Mouse (Mus musculus) G1E-ER4 (cell line): ENCODE data around the gene Fbxl8. TPM values are rescaled to one million over a fixed set of nuclear protein-coding genes. Genes with fewer than 3 reads are reported as not detected.

Source experiments
- GATA1 ChIP-seq: IDR thresholded peaks from one replicate; pipeline ENCODE4 v1.8.0; 2012; ENCODE audit warnings: low read length, inconsistent platforms
- polyA plus RNA-seq: library from polyadenylated mRNA; stranded (reverse); fragments of >175 nt; gene quantifications from 2 replicates; pipeline ENCODE4 v1.2.3, GENCODE M21; 2012

The Fbxl8 gene
- polyA plus RNA-seq, result 7.0 and 8.3 TPM in 2 replicates

DNA sequence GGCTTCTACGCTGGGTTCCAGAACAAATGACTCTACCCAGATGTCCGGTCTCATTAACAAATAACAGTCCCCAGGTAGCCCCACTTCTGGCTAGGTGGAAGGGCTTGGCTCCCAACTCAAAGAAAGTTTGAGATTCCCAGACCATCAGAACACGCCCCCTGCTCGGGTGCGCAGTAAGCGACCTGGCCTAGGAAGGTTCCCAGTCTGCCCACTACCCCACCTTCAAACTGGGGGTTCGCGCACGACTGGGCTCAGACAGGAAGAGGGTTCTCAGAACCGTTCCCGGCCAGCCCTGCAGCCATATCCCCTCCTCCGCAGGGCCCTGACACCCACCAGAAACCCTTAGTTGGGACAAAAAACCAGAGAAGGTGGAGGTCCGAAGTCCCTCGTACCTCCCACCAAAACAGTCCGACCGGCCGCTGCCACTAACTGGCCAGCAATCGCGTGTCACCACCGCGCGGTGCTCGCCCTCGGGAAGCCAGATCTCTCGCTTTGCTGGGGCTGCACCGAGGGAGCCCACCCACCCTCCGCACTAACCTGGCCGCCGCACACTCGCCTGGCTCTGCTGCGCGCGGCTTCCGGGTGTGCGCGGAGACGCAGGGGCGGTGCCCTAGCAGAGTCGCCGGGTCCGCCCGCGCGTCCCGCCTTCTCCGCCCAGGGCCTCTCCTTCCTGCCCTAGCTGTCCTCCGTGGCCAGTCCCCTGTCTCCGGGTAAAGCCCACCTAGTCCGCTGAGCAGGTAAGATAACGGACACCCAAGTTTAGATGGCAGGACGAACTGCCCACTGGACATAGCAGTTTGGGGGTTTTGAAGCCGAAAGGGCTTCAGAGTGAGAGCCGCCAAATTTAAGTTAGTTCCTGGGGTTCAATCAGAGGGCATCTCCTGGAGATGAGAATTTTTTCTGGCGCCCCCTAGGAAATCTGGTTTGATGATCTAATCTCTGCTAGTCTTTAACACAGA lies at the start of gene Fbxl8, which contains the start of gene Tradd:
TSS of gene Fbxl8 (plus strand) at position 625 of the 959 bp plus-strand sequence.
TSS of gene Tradd (minus strand) at position 586 of the 959 bp plus-strand sequence.
- no peak for TF ChIP-seq GATA1

DNA sequence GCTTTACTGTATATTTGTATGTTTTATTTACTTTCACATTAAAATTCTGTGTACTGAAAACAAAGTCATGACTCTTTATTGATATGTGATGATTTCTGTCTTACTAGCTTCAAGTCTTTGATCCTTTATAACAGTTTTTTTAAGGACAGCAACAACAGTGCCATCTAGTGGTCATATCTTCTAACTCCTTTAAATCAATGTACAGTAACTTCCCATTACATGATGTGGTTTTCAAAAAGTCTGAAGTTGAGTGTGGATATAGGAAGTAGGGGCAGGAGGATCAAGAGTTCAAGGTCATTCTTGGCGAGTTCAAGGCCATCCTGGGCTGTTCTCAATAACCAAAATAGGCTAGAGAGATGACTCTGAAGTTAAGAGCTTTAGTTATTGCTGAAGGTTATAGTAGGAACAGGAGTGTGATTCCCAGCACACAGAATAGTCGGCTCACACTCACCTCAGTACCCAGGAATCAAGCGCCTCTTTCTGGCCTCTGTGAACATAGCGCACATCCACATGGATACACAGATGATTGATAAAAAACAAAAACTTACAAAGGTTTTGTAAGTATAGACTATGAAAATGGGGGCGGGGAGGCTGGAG lies 46.4 kb upstream of the Fbxl8 start:
- TF ChIP-seq GATA1, result no peak

DNA sequence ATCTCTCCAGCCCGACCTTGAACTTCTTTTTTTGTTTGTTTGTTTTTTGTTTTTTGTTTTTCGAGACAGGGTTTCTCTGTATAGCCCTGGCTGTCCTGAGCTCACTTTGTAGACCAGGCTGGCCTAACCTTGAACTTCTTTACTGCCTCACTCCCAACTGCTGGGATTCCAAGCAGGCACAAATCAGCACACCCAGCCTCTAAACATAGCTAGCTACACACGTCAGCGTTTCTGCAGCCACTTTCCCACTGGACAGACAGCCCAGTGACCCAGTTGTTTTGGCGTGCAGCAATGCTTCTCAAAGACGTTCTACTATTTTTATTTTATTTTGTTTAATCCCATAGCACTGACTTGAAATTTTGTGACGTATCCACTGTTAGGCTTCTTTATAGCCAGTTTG lies 40.6 kb upstream of the Fbxl8 start:
- no peak for TF ChIP-seq GATA1

DNA sequence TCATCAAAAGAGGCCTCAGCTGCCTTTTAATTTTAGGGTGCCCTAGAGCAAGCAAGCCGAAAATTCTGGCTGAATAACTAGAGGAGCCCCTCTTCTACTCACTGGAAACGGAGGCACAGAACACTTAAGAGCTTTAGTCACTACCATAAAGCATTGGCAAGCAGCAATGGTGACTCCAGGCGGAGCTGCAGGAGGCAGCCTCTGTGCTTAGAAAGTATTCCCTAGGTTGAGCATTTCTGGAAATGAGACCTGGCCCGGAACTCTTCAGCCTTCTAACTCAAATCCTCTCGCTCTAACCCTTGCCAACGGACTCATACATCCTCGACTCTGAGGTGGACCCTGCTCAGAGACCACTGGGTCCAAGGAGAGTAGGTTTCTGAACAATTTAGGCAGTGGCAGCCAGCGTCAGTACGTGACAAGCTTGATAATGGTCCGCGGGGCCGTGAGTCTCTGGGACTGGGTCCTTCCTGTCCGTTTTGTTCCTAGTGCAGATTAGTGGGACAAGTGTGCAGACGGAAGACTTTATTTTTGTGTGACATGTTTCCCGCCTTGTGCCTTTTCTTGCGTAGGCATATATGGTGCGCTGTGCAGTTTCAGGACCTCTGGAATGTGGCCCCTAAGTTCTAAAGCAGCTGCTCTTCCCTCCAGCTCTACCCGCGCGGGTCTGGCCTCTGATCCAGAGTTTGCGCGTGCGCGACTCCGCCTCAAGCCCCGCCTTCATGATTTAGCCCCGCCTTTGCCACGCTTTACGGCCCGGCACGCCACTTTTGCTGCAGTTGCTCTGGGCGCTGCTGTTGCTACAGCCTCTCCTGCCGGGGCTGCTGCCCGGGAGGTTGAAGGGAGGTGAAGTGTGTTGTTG lies 39.8 kb upstream of the Fbxl8 start, which contains the start of gene D230025D16Rik:
TSS of gene D230025D16Rik (plus strand) at position 733 of the 859 bp plus-strand sequence.
- TF ChIP-seq GATA1, result no peak

DNA sequence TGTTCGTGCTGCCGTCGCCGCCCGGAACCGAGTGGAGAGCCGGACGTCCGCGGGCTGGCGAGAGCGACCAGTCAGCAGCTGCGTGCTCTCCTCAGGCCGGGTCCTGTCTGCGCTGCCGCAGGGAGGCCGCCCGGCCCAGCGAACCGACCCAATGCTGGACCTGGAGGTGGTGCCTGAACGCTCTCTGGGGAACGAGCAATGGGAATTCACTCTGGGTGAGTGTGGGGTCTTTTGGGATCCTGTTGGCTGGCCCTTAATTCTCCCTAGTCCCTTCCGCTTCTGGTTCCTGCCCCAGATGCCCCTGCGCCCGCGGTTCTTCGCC lies 39.2 kb upstream of the Fbxl8 start:
- no peak for TF ChIP-seq GATA1

DNA sequence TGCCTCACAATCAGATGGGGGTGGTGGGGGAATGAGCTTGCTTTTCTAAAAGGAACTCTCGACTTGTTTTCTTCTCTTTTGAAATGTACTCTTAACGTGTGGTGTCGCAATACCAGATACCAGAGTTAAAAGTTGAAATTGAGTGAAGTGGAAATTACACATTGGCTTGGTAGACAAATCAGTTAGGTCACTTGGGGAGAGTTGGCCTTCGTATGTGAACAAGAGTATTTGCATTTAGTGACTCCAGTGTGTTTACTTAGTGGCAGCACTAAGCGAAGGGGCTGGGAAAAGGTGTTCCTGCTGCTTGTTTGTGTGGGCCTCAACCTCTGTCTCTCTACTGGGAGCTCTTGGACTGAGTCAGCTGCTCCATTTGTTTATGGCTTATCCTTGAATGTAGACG lies 38.5 kb upstream of the Fbxl8 start:
- no peak for TF ChIP-seq GATA1

DNA sequence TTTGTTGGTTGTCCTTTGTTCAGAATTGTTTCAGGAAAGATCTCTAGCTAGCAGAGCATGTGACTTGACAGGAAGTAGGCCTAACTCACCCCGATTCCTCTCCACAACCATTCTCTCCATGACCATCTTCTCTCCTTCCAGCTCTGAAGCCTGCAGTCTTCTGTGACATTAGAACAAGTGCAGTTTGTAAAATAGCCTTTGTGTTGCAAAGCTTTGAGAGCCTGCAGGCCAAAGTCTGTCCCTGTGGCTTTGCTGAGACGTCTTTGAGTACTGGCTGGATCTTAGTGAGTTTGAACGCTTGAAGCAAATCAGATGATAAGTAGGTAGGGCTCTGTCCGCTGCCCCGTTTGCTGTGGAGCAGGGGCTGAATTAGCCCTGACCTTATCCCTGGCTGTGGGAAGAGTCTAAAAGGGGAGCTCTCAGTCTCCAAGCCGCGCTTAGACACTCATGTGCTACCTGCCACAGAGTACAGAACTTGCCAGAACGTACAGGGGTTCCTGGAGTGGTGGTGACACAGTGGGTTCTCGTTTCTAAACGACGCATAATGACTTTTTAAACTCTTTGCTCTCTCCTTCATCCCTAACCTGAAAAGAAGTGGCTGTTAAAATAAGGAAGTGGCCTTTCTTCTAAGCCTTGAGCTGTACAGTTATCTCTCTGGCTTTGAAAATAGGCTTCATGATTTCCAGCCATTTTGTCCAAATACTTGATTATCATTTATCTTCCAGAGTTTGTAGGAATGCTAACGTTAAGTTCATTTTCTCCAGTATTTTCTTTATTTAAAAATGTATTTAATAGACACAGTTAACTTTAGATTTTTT lies 32.7 kb upstream of the Fbxl8 start:
- no peak for TF ChIP-seq GATA1

DNA sequence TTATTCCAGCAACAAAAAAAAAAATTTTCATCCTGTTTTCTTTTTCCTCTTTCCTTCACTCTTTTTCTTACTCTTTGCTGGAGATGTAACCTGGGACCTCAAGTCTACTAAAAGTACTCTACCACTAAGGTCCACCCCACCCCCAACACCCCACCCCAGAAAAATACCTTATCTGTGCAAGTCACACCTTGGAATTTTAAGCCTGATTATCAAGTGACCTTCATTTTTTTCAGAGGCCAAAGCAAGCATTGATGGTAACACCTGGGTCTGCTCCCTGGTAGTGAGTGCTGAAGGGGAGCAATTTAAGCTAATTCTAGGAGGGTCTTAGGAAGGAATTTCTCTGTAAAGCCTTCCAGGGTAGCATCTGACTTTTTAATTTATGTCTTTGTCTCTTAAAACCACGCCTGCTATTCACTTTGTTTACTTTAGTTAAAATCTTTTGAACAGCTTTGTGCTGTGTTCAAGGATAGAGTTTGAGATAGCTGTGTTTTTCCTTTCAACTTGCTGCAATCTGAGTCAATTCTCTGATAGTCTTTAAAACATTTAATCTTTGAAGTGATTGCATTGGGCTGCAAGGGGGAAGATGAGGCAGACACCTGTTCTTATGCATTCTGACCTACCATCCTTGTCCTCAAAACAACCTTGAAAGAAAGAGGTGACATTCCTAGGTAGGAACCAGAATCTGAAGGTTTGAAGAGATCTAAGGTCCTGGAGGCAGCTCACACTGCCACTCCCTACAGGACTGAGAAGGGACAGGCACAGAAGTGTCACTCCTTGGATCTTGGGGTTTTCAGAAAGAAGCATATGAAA lies 31.1 kb upstream of the Fbxl8 start:
- no peak for TF ChIP-seq GATA1

DNA sequence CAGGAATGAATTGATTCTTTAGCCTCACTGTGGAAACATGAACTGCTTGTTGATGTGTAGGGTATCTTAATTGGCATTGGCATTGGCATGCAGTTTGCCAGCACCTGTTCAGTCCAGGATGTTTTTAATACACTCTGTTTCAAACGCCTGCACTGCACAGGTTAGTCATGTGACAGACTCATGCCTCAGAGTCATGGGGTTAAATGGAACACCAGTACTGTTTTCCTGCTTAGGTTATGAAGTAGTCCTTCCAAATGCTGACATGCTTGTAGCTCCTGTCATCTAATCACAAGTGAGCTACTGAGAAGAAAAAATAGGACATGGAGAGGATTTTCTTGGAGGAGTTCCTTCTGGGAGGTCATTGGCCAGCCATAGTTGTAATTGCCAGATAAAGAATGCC lies 29.2 kb upstream of the Fbxl8 start:
- TF ChIP-seq GATA1, result no peak

DNA sequence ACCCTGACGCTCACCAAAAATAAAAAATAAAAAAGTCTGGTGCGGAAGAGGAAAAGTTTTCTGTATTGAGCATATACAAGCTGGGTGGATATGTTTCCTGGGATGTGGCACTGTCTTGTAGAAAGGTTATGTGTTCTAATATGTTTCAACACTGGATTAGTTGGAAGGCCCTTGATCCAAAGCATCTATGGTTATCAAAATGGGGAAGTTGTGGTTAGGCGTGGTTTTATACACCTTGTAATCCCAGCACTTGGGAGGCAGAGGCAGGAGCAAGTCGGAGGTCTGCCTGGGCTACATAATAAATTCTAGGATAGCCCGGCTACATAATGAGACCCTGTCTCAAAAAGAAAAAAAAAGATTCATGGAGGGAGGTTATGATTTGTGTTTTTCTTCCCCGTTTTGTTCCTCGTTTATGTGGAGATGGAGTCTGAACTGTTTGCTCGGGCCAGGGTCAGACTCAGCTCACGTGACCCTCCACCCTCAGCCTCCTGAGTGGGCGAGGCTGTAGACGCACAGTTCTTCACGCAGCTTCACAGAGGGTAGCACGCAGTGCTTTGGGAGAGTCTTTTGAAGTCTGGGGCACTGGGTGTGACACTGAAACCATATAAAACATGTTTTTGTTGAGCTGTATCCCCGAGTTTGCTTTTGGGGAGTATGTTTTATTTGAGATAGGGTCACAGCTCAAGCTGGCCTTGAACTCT lies 26.9 kb upstream of the Fbxl8 start:
- no peak for TF ChIP-seq GATA1

DNA sequence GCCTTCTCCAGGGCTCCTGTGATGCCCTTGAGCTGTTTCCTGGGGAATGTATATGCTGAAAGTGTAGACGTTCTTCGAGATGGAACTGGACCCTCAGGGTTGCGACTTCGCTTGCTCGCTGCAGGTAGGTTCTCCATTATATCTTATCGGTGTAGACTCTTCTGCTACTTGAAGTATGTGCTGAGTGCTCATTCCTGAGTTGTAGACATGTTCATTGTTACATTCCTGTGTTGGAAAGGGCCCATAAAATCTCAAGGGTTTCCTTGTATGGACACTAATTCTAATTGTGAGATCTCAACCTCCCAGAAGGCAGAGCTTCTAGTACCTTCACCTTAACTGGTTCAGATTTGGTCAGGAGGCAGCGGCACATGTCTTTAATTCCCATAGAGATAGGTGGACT lies 23.4 kb upstream of the Fbxl8 start:
- no peak for TF ChIP-seq GATA1

DNA sequence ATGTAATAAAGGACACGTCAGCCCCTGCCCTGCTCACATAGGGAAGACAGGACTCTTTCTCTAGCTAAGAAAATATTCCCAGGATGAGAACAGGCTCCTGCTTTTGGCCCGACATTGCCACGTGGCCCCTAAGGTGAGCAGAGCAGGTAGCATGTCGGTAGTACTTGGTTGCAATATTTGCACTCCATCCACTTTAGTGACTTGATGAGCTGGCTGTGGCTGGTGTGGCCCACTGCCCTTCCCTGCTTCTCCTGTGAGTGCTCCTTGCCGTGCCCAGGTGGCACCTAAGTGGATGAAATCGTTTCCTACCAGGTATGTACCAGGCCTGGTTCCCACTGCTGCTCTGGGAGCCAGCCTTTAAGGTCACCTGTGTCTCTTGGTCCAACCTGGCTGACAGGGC lies 12.5 kb upstream of the Fbxl8 start:
- TF ChIP-seq GATA1, result no peak

DNA sequence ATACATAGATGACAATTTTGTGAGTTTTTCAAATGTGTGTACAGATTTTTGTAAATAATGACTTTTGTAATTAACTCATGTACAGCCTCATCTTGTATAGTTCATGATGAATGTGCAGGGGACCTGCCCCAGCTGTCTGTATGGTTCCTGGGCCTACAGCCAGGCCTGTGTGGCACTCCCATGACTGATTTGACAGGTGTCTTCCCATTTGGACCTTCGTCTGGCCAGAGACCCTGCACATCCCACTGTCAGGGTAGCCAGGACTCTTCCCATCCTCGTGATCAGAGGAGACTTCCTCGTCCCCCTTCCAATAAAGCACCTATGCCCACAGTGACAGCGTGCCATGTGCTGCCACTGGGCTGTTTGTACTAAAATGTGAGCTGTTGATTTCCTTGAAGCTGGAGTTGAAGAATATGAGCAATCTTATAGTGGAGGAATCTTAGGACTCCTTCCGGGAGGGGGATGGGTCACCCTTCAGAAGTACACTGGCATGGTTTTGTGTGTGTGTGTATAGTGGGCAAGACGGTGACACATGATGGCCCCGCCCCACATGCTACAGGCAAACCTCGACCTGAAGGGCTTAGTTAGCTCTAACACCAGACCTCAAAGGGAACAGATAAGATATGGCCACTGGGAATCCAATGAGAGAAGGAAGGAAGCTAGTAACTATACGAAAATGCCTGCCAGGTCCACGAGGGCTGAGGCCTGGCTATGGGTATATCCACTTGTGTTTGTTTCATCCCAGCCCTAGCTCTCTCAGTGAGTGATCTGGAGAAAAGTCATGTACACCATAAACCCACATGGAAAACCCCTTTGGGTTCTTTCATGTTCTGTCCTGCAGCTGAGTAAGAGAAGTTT lies 11.5 kb upstream of the Fbxl8 start:
- no peak for TF ChIP-seq GATA1

DNA sequence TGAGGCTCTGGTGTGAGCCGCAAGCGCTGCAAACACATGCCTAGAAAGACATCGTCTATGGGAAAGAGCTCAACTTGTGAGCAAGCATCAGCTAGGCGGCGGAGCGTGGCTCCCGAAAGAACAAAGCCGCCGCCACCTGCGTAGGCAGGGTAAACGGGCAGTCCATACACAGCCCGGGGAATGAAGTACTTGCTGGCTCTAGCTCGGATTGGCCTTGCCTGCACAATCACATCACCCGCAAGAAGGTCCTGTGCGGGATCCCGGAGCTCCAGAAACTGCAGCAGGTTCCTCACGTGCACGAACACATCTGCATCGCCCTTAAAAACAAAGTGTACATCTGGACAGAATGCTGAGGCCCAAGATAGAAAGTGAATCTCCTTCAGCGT lies 10.7 kb upstream of the Fbxl8 start:
- no peak for TF ChIP-seq GATA1
